Mouse (Mus musculus) cortical plate, adult 2 months (tissue): ENCODE data around the gene Plekhg3. TPM values are rescaled to one million over a fixed set of nuclear protein-coding genes. Genes with fewer than 3 reads are reported as not detected.
A peak's percentile ranks its signal among the peaks of the same experiment; 100 is the strongest.

Experiments
- H3K27ac ChIP-seq: fragments of 200-500 bp; 2 replicates; pipeline ENCODE4 v1.5.1; 2012; ENCODE audit warnings: low read length, control low read depth, inconsistent platforms; ENCODE audit not compliant: insufficient read depth
- H3K4me1 ChIP-seq: fragments of 200-500 bp; 2 replicates; pipeline ENCODE4 v1.6.1; 2011; ENCODE audit warnings: low read length; ENCODE audit not compliant: control insufficient read depth, insufficient read depth
- H3K4me3 ChIP-seq: fragments of 200-500 bp; 2 replicates; pipeline ENCODE4 v1.5.1; 2011; ENCODE audit warnings: mild to moderate bottlenecking, low read length, control low read depth; ENCODE audit not compliant: insufficient read depth
- CTCF ChIP-seq: fragments of 200-500 bp; IDR thresholded peaks from 2 replicates; pipeline ENCODE4 v1.5.1; 2011; ENCODE audit warnings: mild to moderate bottlenecking, control low read depth, low read length; ENCODE audit not compliant: insufficient read depth; ENCODE audit errors: extremely low read depth
- POLR2A ChIP-seq: fragments of 200-500 bp; IDR thresholded peaks from 2 replicates; pipeline ENCODE4 v1.6.1; 2011; ENCODE audit warnings: mild to moderate bottlenecking, low read length, control low read depth; ENCODE audit not compliant: insufficient read depth; ENCODE audit errors: extremely low read depth
- polyA plus RNA-seq: library from polyadenylated mRNA; depleted of rRNA; stranded (reverse); fragments of >200 nt; gene quantifications from 2 replicates; pipeline ENCODE4 v1.2.3, GENCODE M21; 2012

Plekhg3 gene
- polyA plus RNA-seq, 1 experiment = 19.0 TPM

DNA sequence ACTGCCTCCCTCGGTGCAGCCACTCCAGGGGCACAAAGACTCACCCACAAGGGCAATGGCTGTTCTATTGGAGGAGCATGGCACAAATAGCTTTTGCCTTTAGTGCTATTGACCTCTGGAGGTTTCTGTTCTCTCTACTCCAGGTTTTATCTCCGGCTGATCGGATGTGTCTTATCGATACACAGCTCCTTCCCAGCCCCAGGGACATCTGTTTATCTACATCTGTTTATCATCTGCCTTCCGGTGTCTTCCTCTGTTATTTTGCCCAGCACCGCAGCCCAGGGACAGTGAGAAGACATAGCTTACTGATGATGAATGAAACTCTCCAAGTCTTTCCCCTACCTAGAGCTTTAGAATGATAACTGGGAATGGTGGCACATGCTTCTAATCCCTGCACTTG lies 30.6 kb upstream of the Plekhg3 start:
- Histone ChIP-seq H3K27ac (no peak overlapping the region), H3K4me3 (no peak overlapping the region), H3K4me1 (no peaks in the 10 kb centered on the region)
- TF ChIP-seq CTCF (no peak), POLR2A (no peak)

DNA sequence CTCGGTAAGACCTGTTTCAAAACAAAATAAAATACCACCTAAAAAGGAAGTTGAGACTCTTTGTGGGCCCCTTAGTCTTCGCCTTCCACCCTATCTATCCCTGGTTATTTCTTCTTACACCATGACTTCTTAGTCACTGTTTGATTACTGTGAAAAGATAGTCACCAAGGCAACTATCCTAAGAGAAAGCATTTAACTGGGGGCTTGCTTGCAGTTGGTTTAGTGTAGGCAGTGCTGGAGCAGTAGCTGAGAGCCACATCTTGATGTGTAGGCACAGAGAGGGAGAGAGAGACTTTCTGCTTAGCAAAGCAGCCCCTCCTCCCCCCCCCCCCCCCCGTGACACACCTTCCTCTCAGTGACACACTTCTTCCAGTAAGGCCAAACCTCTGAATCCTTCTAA lies 29.8 kb upstream of the Plekhg3 start:
- Histone ChIP-seq H3K4me3 (no peak overlapping the region), H3K4me1 (no peaks in the 10 kb centered on the region), H3K27ac (no peak overlapping the region)
- TF ChIP-seq CTCF (no peak), POLR2A (no peak)

DNA sequence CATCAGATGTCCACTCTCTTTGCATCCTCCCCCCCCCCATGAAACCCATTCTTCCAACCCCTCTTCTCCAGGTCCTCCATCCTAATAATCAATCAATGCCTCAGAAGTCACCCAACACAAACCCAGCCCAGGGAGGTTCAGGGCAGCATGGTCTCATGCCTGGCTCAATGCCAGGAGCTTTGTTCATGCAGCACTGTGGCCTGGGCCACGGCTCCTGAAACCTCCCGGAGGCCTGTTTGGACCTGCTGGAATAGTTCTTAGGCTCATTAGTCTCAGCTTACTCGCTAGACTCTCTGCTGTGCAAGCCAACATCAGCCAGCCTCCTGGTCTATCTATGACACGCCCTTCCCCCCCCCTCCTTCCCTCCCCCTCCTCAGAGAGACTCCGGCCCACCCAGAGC lies 27.7 kb upstream of the Plekhg3 start:
- Histone ChIP-seq H3K4me3 (no peak overlapping the region), H3K4me1 (no peaks in the 10 kb centered on the region), H3K27ac (no peak overlapping the region)
- TF ChIP-seq CTCF = no peak
- no peak for TF ChIP-seq POLR2A

DNA sequence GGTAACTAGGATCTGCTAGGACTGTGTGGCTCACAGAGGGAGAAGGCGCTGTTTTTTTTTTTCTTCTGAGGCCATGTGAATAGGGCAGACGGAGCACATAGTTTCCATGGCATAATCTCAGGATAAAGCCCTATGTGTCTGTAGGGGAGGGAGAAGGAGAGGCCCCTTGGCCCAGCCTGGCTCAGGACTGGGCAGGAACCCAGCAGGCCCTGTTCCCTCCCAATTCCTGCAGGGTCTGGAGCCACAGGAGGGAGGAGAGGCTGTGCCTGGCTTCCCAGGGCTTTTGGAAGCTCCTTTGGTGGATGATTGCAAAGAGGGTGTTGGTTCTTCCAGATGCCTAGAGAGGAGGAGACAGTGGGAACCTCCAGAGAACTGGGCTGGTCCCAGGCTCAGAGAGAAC lies 24.2 kb upstream of the Plekhg3 start:
- TF ChIP-seq POLR2A (no peak), CTCF (no peak)
- Histone ChIP-seq H3K4me3 (no peak overlapping the region), H3K4me1 (no peaks in the 10 kb centered on the region), H3K27ac (peak overlapping the region; percentile 53; the same call in 1 of the 2 replicates)

DNA sequence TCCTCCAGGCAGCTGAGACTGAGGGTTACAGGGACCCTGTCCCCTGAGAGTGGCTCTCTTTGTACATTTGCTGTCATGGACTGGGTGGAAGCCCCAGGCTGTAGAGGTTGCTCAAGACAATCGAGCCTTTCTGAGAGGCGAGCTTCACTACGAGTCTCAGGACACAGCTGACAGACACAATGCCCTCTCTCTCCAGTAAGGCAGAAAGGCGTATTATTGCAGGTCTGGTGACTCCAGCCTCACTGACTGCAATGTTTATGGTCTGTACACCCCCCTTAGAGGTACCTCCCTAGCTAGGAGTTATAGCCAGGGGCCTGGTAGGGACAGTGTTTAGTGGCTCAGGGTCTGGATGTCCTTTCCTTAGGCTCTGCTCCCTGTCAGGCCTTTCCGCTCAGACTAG lies 22.9 kb upstream of the Plekhg3 start:
- Histone ChIP-seq H3K4me1 (no peaks in the 10 kb centered on the region), H3K4me3 (no peak overlapping the region), H3K27ac (peak overlapping the region; percentile 40; the same call in 1 of the 2 replicates)
- no peak for TF ChIP-seq CTCF
- no peak for TF ChIP-seq POLR2A

DNA sequence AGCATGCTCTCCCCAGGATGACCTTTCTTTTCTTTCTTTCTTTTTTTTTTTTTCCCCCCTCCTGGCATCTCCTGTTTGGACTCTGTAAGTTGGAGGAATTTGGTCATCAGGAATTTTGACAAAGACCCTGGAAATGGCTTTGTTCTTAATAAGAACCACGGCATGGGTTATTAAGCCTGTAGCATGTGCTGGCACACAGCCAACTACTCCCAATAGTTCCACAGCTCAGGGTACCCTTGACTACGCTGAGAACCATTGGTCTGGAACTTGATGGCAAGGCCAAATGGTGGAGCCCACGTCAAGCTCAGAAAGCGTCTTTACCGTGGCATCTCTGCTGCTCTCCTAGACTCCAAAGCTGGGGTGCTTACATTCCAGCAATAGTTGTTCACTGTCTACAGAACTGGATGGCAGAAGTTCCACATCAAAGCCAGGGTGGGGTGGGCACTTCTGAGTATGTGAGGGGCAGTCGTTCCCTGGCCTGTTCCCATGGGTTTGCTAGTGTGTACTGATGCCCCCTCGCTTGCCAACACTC lies 21.7 kb upstream of the Plekhg3 start:
- TF ChIP-seq CTCF (no peak), POLR2A (no peak)
- no peak overlapping the region for H3K27ac ChIP-seq
- no peaks in the 10 kb centered on the region for H3K4me1 ChIP-seq
- H3K4me3 ChIP-seq = no peak overlapping the region

DNA sequence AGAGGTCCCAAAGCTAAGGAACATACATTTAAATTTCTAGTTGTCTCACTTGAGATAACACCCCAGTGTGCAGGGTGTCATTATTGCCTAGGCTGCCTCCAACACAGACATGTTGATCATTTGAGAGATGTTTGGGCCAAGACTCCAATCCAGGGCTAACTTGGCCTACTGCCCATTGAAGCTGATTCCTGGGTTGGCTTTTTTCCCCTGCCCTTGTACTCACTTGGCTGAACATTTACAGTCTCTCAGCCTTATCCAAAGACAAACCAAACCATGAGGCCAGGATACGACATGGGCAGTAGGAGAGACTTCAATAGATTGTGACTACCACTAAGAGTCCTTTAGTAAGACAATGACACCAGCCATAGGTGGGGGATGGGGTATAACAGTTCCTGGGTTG lies 18.0 kb upstream of the Plekhg3 start:
- Histone ChIP-seq H3K27ac (no peak overlapping the region), H3K4me1 (no peaks in the 10 kb centered on the region), H3K4me3 (no peak overlapping the region)
- no peak for TF ChIP-seq POLR2A
- no peak for TF ChIP-seq CTCF

DNA sequence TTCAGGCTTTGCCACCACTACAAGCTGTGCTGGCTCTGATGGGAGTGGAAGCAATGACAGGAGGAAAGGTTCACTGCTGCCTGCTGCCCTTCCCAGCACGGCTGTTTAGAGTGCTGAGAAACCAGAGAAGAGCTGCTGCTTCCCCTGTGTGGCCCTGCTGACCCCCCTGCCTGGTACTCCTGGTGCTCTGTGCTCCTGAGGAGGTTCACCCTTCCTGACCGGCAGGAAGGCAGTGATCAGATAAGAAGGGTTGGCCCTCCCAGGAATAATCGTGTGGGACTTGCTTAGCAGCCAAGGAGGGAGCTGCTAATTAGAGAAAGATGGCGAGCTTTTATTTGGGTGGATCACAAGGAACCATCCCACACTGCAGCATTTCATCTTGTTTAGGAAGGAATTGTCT lies 15.8 kb upstream of the Plekhg3 start:
- H3K27ac ChIP-seq = no peak overlapping the region
- no peaks in the 10 kb centered on the region; the same call in 1 of the 2 replicates for H3K4me1 ChIP-seq
- H3K4me3 ChIP-seq = no peak overlapping the region
- TF ChIP-seq POLR2A = no peak
- TF ChIP-seq CTCF = no peak

DNA sequence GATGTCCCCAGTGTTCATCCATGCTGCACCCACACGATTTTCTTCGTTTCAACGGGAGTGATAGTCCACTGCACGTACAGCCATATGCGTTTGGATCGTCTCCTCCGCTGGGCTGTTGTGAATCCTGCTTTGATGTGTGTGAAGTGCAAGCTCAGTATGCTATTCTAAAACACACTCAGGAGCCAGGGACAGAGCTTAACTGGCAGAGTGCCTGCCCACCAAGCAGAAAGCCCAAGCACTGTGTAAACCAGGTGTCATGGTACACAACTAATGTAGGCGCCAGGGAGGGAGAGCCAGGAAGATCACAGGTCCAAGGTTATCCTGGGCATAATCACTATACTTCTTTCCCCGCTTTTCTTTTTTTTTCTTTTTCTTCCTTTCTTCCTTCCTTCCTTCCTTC lies 12.7 kb upstream of the Plekhg3 start:
- Histone ChIP-seq H3K4me3 (no peak overlapping the region), H3K4me1 (no peaks in the 10 kb centered on the region; the same call in 1 of the 2 replicates), H3K27ac (no peak overlapping the region)
- no peak for TF ChIP-seq POLR2A
- TF ChIP-seq CTCF = no peak

DNA sequence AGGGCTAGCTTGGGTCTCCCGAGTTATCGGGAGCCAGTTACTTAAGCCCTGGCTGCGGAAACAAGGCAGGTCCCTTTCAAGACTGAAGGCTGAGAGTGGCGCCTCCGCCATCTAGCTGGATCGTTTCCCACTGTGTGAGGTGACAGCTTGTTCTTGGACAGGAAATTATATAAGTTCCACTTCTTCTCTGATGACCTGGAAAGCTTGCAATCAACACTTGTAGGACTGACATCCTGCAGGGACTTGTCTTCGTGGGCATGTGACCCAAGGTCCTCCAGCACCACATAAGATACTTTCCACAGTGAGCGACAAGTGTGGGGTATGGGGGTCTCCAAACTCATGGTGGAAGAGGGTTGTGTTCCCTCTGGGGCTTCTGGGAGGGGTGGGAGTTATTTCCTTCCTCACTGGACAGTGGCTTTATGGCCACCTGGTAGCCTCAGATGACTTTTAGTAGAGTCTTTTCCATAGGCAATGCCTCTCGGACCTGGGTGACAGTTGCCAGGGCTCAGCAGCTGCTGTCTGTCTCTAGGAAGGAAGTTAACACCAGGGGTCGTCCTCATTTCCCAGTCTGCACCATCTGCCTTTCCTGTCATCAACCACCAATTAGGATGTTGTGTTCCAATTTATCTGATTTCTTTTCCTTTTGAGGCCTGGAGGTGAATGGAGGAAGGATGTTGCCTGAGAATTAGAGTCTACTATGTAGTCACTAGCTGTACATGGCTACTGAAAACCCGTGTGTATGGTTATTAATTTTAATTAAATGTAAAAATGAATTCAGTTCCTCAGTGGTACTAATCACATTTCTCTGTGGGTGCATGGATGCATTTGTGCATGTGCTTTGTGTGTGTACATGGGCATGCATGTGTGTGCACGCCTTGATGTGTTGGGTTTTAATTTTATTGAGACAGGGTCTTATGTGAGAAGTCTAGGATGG lies 11.5 kb upstream of the Plekhg3 start:
- no peak overlapping the region for H3K4me3 ChIP-seq
- no peaks in the 10 kb centered on the region; the same call in 1 of the 2 replicates for H3K4me1 ChIP-seq
- H3K27ac ChIP-seq = no peak overlapping the region
- TF ChIP-seq CTCF (no peak), POLR2A (no peak)
